Mouse (Mus musculus) adipocyte (in vitro differentiated cells): ENCODE measurements around the gene Mettl7a3.

Experiments used
- DNase-seq: peaks from one replicate; pipeline ENCODE4 v3.0.0-alpha.2; 2016; ENCODE audit warnings: low spot score

The Mettl7a3 gene

GRCm38 (mm10) chr15:100387544-100388223 lies 53.0 kb downstream of the Mettl7a3 start:
- DNase-seq, result no peak

GRCm38 (mm10) chr15:100388224-100388835 lies 53.6 kb downstream of the Mettl7a3 start:
- DNase-seq, result no peak

GRCm38 (mm10) chr15:100388886-100389285 lies 54.2 kb downstream of the Mettl7a3 start:
- DNase-seq, result no peak
